Mouse (Mus musculus): ENCODE measurements at regions not wholly inside any gene's neighbourhood (a gene's known extent, or its start where the extent isn't known, plus 50 kb on each side); places are given as distances from the start of the nearest gene placed in this dataset.

DNA sequence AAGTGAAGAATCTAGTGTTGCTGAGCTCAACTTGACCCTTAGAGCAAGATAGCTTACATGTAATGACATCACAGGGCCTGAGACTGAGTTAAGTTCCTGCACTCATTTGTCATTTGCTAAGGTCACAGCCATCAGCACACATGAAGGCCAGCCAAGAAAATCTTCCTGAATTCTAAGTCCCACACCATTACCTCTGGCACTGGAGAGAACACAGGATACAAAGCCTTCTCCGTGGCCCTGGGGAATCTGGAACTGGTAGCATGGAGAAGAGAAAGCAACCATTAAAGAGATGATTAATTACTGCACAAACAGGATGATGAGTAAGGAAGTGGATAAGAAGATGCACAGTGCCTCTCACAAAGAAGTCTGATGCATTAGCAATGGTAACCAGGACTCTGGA lies 232.0 kb downstream of the Wdr72 start:
- Histone ChIP-seq H3K9me3 (replicated peaks; ENCODE audit: control insufficient read depth, insufficient read depth, low read length, poor library complexity, severe bottlenecking) (peaks cover 19% of the 10 kb centered on the region), H3K4me1 (ENCODE audit: control insufficient read depth, insufficient read depth, low read length) (no peaks in the 10 kb centered on the region), H3K9ac (ENCODE audit: low read depth, poor library complexity, severe bottlenecking) (no peak overlapping the region), H3K27me3 (ENCODE audit: control insufficient read depth, insufficient read depth, low read length, poor library complexity, severe bottlenecking) (no peaks in the 10 kb centered on the region), H3K4me3 (ENCODE audit: low read depth, low read length) (no peak overlapping the region), H3K36me3 (ENCODE audit: control insufficient read depth, insufficient read depth, low read length, poor library complexity, severe bottlenecking) (no peaks in the 10 kb centered on the region), H3K27ac (ENCODE audit: insufficient read depth, low read length) (no peak overlapping the region)
- TF ChIP-seq POLR2A (IDR thresholded peaks at IDR 0.05; ENCODE audit: insufficient read depth, low read length), result no peak
- TF ChIP-seq CTCF (IDR thresholded peaks at IDR 0.05; ENCODE audit: low read depth, low read length), result no peak

DNA sequence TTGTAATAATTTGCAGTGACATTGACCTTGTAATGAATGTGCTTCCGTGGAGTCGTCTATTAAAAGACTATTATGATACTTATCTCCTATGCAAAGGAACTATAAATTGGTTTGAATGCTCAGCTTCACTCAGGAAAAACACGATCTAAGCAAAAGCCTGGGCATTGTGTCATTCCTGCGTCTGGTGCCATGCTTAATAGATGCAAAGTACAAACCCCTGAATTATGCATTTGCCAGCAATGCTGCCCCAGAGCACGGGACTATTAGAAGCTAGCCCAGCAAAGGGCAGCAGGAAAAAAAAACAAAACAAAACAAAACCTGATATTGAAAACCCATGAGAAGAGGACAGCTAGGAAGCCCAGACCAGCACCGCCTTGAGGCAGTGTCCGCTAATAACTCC lies 234.9 kb downstream of the Wdr72 start:
- no peak overlapping the region for H3K27ac ChIP-seq (ENCODE audit: insufficient read depth, low read length)
- TF ChIP-seq CTCF (IDR thresholded peaks at IDR 0.05; ENCODE audit: low read depth, low read length) (no peak), POLR2A (IDR thresholded peaks at IDR 0.05; ENCODE audit: insufficient read depth, low read length) (no peak), EP300 (IDR thresholded peaks at IDR 0.05; ENCODE audit: insufficient read depth, low read depth, low read length) (no peak)
- H3K36me3 ChIP-seq (ENCODE audit: control insufficient read depth, insufficient read depth, low read length, poor library complexity, severe bottlenecking), result no peaks in the 10 kb centered on the region
- H3K27me3 ChIP-seq (ENCODE audit: control insufficient read depth, insufficient read depth, low read length, poor library complexity, severe bottlenecking), result no peaks in the 10 kb centered on the region
- H3K9me3 ChIP-seq (replicated peaks; ENCODE audit: control insufficient read depth, insufficient read depth, low read length, poor library complexity, severe bottlenecking), result peaks cover 10% of the 10 kb centered on the region
- peaks cover 2% of the 10 kb centered on the region for H3K4me1 ChIP-seq (ENCODE audit: control insufficient read depth, insufficient read depth, low read length)
- no peak overlapping the region for H3K9ac ChIP-seq (ENCODE audit: low read depth, poor library complexity, severe bottlenecking)
- no peak overlapping the region for H3K4me3 ChIP-seq (ENCODE audit: low read depth, low read length)

DNA sequence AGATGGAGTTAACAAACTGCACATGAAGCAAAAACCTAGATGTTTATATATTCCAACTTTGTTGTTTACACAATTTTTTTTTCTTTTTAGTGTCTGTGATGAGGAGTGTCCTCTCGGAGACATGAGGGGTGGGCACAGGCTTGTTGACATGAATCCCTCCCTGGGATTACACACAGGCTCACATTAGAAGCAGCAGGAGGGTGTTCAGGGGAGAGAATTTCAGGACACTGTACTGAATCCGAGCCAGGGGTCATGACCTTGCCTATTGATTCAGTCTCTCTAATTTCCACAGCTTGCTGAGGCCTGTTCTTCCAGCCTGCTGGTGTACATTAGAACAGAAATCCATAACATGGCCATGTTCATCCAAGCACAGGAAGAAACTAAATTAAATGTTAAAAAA lies 238.6 kb downstream of the Wdr72 start:
- H3K9me3 ChIP-seq (replicated peaks; ENCODE audit: control insufficient read depth, insufficient read depth, low read length, poor library complexity, severe bottlenecking), result no peaks in the 10 kb centered on the region
- H3K9ac ChIP-seq (ENCODE audit: low read depth, poor library complexity, severe bottlenecking), result no peak overlapping the region
- no peak overlapping the region for H3K4me3 ChIP-seq (ENCODE audit: low read depth, low read length)
- H3K36me3 ChIP-seq (ENCODE audit: control insufficient read depth, insufficient read depth, low read length, poor library complexity, severe bottlenecking), result no peaks in the 10 kb centered on the region
- H3K4me1 ChIP-seq (ENCODE audit: control insufficient read depth, insufficient read depth, low read length), result peaks cover 2% of the 10 kb centered on the region
- no peak for TF ChIP-seq POLR2A (IDR thresholded peaks at IDR 0.05; ENCODE audit: insufficient read depth, low read length)
- peak overlapping the region; percentile 91 for H3K27ac ChIP-seq (ENCODE audit: insufficient read depth, low read length)
- H3K27me3 ChIP-seq (ENCODE audit: control insufficient read depth, insufficient read depth, low read length, poor library complexity, severe bottlenecking), result no peaks in the 10 kb centered on the region

DNA sequence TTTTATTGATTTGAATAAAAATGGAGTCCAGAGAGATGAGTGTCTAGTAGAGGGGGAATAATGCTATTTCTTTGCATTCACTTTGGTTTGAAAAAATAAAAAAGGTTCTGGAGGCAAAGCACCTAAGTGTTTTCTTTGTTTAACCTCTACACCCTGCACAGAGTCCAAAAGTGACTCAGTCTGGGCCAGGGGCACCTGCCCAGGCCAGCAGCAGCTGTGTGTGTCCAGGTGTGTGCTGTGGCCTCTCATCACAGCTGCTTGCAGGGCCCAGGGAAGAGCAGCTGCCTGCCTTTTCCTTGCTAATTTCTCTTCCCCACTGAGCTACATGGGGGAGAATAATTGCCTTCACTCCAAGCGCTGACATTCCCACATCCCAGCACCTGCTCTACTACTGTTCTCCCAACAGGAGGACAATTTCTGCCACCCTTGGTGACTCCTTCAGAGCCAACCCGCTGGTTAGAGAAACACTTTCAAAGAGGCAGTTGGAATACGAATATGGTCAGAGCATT lies 255.8 kb downstream of the Wdr72 start:
- no peak overlapping the region for H3K9ac ChIP-seq (ENCODE audit: low read depth, poor library complexity, severe bottlenecking)

DNA sequence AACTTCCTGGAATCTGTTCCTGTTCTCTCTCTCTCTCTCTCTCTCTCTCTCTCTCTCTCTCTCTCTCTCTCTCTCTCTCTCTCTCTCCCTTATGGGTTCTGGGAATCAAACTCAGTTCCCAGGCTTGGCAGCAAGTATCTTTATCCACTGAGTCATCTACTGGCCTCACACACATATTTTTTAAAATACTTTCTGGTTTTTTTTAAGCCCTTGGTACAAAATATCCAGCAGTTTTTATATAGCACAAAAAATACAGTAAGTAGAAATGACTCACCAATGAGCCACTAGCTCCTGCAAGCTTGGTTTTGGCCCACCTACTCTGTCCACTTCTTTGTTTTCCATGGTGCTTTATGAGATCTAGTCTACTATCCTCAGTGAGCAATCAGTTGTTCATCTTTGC lies 266.0 kb downstream of the Wdr72 start:
- no peak overlapping the region for H3K4me3 ChIP-seq (ENCODE audit: low read depth, low read length)
- no peaks in the 10 kb centered on the region for H3K4me1 ChIP-seq (ENCODE audit: control insufficient read depth, insufficient read depth, low read length)
- no peaks in the 10 kb centered on the region for H3K36me3 ChIP-seq (ENCODE audit: control insufficient read depth, insufficient read depth, low read length, poor library complexity, severe bottlenecking)
- H3K9ac ChIP-seq (ENCODE audit: low read depth, poor library complexity, severe bottlenecking), result no peak overlapping the region
- H3K27me3 ChIP-seq (ENCODE audit: control insufficient read depth, insufficient read depth, low read length, poor library complexity, severe bottlenecking), result no peaks in the 10 kb centered on the region; the same call in 1 of the 2 replicates
- no peaks in the 10 kb centered on the region for H3K9me3 ChIP-seq (replicated peaks; ENCODE audit: control insufficient read depth, insufficient read depth, low read length, poor library complexity, severe bottlenecking)
- H3K27ac ChIP-seq (ENCODE audit: insufficient read depth, low read length), result no peak overlapping the region
- TF ChIP-seq EP300 (IDR thresholded peaks at IDR 0.05; ENCODE audit: insufficient read depth, low read depth, low read length) (no peak), POLR2A (IDR thresholded peaks at IDR 0.05; ENCODE audit: insufficient read depth, low read length) (no peak), CTCF (IDR thresholded peaks at IDR 0.05; ENCODE audit: low read depth, low read length) (no peak)

More for the DNA sequence above, 255.8 kb downstream of the Wdr72 start:
- Histone ChIP-seq H3K36me3 (ENCODE audit: control insufficient read depth, insufficient read depth, low read length, poor library complexity, severe bottlenecking) (no peaks in the 10 kb centered on the region), H3K4me1 (ENCODE audit: control insufficient read depth, insufficient read depth, low read length) (peaks cover 5% of the 10 kb centered on the region), H3K27me3 (ENCODE audit: control insufficient read depth, insufficient read depth, low read length, poor library complexity, severe bottlenecking) (0 out of 2 replicates have a peak, but pooled peaks cover 1% of the 10 kb centered on the region), H3K9me3 (replicated peaks; ENCODE audit: control insufficient read depth, insufficient read depth, low read length, poor library complexity, severe bottlenecking) (no peaks in the 10 kb centered on the region), H3K4me3 (ENCODE audit: low read depth, low read length) (no peak overlapping the region), H3K27ac (ENCODE audit: insufficient read depth, low read length) (no peak overlapping the region)
- TF ChIP-seq CTCF (IDR thresholded peaks at IDR 0.05; ENCODE audit: low read depth, low read length) (no peak), EP300 (IDR thresholded peaks at IDR 0.05; ENCODE audit: insufficient read depth, low read depth, low read length) (no peak), POLR2A (IDR thresholded peaks at IDR 0.05; ENCODE audit: insufficient read depth, low read length) (no peak)

DNA sequence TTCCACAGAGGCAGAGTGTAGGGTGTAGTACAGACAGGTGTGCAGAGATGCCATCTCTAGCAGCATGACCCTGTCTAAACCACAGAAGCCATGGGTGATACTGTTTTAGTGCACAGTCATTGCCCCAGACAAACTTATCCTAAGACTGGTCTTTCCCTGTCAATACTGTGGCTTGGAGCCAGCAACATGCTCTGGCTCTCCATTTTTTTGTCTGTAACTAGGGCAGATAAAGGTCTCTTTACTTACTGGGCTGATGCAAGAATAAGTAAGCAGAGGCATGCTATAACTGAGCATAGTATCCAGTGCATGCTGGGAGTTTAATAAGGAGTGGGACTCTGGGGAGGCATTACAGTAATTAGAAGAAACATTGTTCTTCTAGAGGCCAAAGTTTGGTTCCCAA lies 267.0 kb downstream of the Wdr72 start:
- no peaks in the 10 kb centered on the region for H3K9me3 ChIP-seq (replicated peaks; ENCODE audit: control insufficient read depth, insufficient read depth, low read length, poor library complexity, severe bottlenecking)
- TF ChIP-seq CTCF (IDR thresholded peaks at IDR 0.05; ENCODE audit: low read depth, low read length), result no peak
- no peak for TF ChIP-seq EP300 (IDR thresholded peaks at IDR 0.05; ENCODE audit: insufficient read depth, low read depth, low read length)
- no peak for TF ChIP-seq POLR2A (IDR thresholded peaks at IDR 0.05; ENCODE audit: insufficient read depth, low read length)

More for the DNA sequence above, 267.0 kb downstream of the Wdr72 start:
- Histone ChIP-seq H3K27ac (ENCODE audit: insufficient read depth, low read length) (no peak overlapping the region), H3K27me3 (ENCODE audit: control insufficient read depth, insufficient read depth, low read length, poor library complexity, severe bottlenecking) (no peaks in the 10 kb centered on the region; the same call in 1 of the 2 replicates), H3K36me3 (ENCODE audit: control insufficient read depth, insufficient read depth, low read length, poor library complexity, severe bottlenecking) (no peaks in the 10 kb centered on the region), H3K9ac (ENCODE audit: low read depth, poor library complexity, severe bottlenecking) (no peak overlapping the region), H3K4me1 (ENCODE audit: control insufficient read depth, insufficient read depth, low read length) (no peaks in the 10 kb centered on the region), H3K4me3 (ENCODE audit: low read depth, low read length) (no peak overlapping the region)

Data from ES-Bruce4 (cell line).